Mouse (Mus musculus): ENCODE results near the gene Efnb3.

Efnb3 gene

GRCm38 (mm10) chr11:69559851-69560765, at the start of gene Efnb3:
Gene Efnb3 (minus strand): TSS chr11:69560205.
- no peak for DNase-seq (ENCODE audit: low read depth, low spot score)

DNA sequence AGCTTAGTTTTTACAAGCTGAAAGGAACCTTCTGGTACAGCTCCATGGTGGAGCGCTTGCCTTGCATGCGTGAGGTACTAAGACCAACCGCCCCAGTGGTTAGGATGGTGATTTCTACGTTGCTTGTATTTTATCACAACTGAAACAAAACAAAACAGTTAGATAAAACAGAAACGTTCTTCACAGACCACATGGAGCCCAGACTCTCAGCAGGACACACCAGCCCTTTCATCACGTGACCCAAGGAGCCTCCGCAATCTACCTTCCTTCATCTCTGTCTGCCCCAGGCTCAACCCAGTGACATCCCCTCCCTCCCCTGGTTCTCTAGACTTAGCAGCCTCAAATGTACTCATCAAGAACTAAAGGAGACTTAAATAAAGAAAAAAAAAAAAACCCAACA, 49.4 kb upstream of the Efnb3 start:
- no peak for DNase-seq (ENCODE audit: low read depth, low spot score)

GRCm38 (mm10) chr11:69608525-69608924, 48.5 kb upstream of the Efnb3 start:
- no peak for DNase-seq (ENCODE audit: low read depth, low spot score)

DNA sequence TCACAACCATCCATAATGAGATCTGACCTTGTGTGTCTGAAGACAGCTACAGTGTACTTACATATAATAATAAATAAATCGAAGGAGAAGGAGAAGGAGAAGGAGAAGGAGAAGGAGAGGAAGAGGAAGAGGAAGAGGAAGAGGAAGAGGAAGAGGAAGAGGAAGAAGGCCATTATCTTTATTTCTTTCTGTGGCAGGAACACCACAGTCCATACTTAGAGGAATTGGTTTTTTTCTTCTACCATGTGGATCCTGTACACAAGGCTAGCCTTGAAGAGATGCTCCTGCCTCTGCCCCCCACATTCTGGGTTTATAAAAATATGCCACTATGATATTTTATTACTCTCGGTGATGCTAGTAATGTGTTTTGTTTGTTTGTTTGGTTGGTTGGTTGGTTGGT, 46.8 kb upstream of the Efnb3 start:
- no peak for DNase-seq (ENCODE audit: low read depth, low spot score)

DNA sequence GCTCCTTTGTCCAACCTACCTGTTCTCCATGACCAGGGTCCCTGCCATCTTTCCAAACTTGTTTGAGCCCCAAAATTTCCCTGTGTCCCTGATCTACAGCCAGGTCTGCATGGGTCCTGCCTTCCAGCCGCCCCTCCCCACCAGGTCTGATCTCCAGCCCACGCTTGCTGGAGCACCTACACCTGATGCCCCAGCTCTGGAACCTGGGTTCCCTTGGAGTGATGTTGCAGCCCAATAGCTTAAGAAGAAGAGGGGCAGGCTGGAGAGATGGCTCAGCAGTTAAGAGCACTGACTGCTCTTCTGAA, 46.4 kb upstream of the Efnb3 start:
- DNase-seq (ENCODE audit: low read depth, low spot score): no peak

- peak; percentile 86 for DNase-seq (ENCODE audit: low read depth, low spot score)
Measured at GRCm38 (mm10) chr11:69605726-69606490, 45.9 kb upstream of the Efnb3 start, which contains the start of gene Atp1b2. Gene Atp1b2 (minus strand): TSS chr11:69605942.

- DNase-seq (ENCODE audit: low read depth, low spot score): peak; percentile 70
Measured at GRCm38 (mm10) chr11:69604795-69605664, 45.0 kb upstream of the Efnb3 start.

DNA sequence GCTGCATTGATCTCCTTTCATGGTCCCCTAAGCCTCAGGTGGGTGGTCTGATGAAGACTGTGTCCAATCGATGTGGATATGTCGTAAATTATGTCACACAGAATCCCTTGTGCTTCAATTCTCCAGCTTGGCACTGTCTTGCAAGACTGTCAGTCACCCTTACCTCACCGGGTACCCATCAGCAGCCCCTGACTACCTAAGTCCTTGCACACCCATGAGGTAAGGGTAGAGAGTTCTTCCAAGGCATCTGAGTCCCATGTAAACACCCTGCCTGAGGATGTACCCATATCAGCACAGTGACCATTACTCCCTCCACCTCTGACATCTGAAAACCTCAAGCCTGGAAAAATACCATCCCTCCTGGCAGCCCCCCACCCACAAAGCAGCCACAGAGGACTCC, 44.3 kb upstream of the Efnb3 start:
- DNase-seq (ENCODE audit: low read depth, low spot score): no peak

GRCm38 (mm10) chr11:69603516-69603915, 43.5 kb upstream of the Efnb3 start:
- no peak for DNase-seq (ENCODE audit: low read depth, low spot score)

GRCm38 (mm10) chr11:69601768-69602167, 41.8 kb upstream of the Efnb3 start:
- DNase-seq (ENCODE audit: low read depth, low spot score): no peak

DNA sequence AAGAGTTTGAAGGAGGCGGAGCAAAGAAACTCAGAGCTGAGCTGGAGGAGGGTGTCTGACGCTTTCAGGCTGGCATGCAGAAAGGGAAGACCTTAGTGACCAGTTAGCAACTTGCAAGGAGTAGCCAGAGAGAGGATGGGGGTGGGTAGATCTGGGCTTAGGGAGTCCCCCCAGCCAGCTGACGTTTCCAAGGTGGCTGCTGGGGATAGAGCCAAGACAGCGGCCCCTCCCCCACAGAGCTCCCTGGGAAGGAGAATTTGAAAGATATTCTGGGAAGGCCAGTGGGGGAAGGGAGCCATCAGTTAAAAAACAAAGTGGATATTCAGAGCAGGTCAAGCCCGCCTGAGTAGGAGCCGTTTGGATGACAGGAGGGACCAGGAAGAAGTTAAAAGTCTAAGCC, 40.1 kb upstream of the Efnb3 start:
- no peak for DNase-seq (ENCODE audit: low read depth, low spot score)

- DNase-seq (ENCODE audit: low read depth, low spot score): no peak
Measured at GRCm38 (mm10) chr11:69599436-69599835, 39.4 kb upstream of the Efnb3 start.

DNA sequence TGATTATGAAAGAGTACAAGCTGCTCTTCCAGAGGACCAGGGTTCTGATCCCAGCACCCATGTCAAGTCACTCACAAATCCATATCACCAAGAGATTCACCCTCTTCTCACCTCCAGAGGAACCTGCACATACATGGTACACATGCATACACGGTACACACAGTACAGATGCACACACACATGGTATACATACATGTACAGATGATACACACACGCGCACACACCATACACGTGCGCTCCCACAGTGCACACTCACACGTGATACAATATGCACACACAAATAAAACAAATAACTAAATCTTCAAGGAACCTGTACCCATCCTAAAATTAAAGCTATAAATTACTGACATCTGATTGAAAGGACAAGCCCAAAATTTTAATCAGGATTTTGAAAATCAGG, 34.8 kb upstream of the Efnb3 start:
- DNase-seq (ENCODE audit: low read depth, low spot score): no peak

DNA sequence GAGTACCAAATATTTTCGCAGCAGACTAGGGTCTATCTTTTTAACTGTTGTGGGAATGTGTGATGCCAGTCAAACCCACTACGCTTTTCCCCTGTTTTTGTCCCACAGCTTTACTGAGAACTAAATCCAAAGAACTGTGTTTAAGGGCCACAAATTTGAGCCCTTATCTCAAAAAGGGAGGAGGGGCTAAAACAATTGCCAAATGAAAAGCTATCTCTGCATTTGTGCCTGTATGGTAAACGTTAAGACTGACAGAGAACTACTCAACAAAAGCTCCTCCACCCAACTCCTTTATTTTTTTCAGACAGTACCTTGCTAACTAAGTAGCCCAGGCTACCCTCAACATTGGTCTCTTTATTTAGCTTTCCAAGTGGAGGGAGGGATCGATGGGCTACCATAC, 32.8 kb upstream of the Efnb3 start:
- DNase-seq (ENCODE audit: low read depth, low spot score): no peak

DNA sequence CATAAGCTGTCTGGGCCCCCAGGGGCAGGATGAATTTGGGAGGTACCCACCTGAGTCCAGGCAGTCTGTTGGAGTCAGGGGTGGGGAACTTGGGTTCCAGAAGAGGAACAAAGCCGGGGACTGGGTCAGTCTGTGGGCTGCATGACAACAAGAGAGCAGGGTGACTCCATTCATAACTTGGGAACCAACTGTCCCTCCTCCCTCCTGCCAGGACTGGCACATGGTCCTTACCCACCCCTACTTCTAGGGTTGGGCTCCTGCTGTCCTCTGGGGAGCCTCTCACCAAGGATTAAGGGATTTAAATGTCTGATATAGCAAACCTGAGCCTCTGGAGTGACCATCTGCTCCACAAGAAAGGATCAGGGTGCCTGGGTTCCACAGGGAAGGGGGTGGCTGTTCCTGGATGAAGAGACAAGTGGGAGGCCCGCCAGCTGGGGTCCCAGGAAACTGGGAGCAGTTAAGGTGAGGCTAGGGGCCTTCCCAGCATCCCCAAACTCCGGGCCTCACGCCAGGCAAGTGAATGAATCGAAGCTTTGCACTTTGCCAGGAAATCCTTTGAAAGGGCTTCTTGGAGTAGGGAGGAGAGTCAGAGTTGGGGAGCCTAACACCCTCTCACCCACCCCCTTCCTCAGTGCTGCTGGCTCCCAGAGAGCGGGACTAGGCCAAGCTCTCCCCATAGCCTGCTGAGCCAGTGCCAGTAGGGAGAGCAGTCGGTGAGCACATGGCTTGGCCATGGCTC, 32.1 kb upstream of the Efnb3 start:
- peak; percentile 87 for DNase-seq (ENCODE audit: low read depth, low spot score)

DNA sequence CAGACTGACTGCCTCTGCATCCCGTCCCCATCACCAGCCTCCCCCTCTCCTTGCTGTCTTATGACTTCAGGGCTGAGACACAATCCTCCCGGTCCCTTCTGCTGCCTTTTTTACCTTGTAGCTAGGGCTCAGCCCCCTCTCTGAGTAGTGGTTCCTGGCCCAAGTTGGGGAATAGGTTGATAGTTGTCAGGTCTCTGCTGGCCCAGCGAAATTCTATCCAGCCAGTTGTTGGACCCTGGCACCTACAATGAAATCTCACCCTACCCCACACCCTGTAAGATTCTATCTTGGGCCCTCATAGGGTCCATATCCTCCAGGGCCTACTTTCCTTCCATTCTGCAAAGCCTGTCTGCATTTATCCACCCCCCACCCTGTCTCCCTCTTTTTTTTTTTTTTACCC, 31.4 kb upstream of the Efnb3 start:
- no peak for DNase-seq (ENCODE audit: low read depth, low spot score)

DNA sequence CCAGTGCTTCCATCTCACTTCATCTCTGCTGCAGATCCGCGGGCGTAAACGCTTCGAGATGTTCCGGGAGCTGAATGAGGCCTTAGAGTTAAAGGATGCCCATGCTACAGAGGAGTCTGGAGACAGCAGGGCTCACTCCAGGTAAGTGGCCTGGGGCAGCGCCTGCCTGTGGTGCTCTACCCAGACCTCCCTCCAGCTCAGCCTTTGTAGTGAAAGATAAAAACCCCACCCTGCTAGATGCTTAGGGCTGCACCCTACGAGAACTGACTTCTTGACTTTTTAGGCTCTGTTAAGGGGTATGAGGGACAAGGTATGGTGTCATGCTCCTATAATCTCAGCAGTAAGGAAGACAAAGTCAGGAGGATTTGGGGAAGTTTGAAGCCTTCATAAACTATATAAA, 30.6 kb upstream of the Efnb3 start:
- DNase-seq (ENCODE audit: low read depth, low spot score): no peak

GRCm38 (mm10) chr11:69589207-69589834, 29.3 kb upstream of the Efnb3 start:
- DNase-seq (ENCODE audit: low read depth, low spot score): no peak

- DNase-seq (ENCODE audit: low read depth, low spot score): no peak
Measured at GRCm38 (mm10) chr11:69585718-69586325, 25.8 kb upstream of the Efnb3 start.

GRCm38 (mm10) chr11:69584937-69585336, 24.9 kb upstream of the Efnb3 start:
- DNase-seq (ENCODE audit: low read depth, low spot score): no peak

Data from retina, adult 2 months (tissue).